Mouse (Mus musculus): ENCODE data around the gene Sell. TPM values are rescaled to one million over a fixed set of nuclear protein-coding genes. Genes with fewer than 3 reads are reported as not detected.

Gene Sell
- polyA plus RNA-seq, 1 experiment = 0.12 TPM

- DNase-seq (ENCODE audit: low read depth) = no peak
- TF ChIP-seq CTCF (IDR thresholded peaks at IDR 0.05; ENCODE audit: borderline replicate concordance, extremely low read depth, insufficient read depth, insufficient read length) = no peak
Observed at GRCm38 (mm10) chr1:164110591-164111329, 49.0 kb downstream of the Sell start.

GRCm38 (mm10) chr1:164114280-164114679 is 52.5 kb downstream of the Sell start:
- TF ChIP-seq CTCF (IDR thresholded peaks at IDR 0.05; ENCODE audit: borderline replicate concordance, extremely low read depth, insufficient read depth, insufficient read length) (no peak), POLR2A (IDR thresholded peaks at IDR 0.05; ENCODE audit: borderline replicate concordance, extremely low read depth, insufficient read depth, insufficient read length, poor library complexity, severe bottlenecking) (no peak)

GRCm38 (mm10) chr1:164114947-164115493 is 53.2 kb downstream of the Sell start, which contains the start of gene Selp:
TSS of gene Selp (plus strand) at chr1:164115264.
- TF ChIP-seq POLR2A (IDR thresholded peaks at IDR 0.05; ENCODE audit: borderline replicate concordance, extremely low read depth, insufficient read depth, insufficient read length, poor library complexity, severe bottlenecking) (no peak), CTCF (IDR thresholded peaks at IDR 0.05; ENCODE audit: borderline replicate concordance, extremely low read depth, insufficient read depth, insufficient read length) (no peak)
- no peak for DNase-seq (ENCODE audit: low read depth)

More at GRCm38 (mm10) chr1:164114280-164114679, 52.5 kb downstream of the Sell start:
- no peak for DNase-seq (ENCODE audit: low read depth)

DNA sequence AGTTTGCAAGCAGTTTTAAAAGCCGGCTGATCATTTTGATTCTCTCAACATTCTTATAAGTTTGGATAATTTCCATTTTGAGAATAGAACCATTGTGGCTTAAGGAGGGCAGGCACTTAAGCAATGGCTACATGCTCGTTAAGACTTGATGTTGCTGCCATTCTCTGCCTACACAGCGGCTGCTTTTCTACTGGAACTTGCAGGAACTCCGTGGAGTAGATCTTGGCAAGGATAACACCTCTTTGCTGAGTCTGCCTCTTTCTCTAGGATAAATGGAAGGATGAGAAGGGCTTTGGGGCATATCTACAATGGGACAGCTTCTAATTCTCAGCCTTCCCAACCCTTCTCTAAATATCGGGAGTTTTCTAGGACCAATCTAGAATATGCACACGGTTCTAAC is 53.9 kb downstream of the Sell start:
- peak; percentile 25 for DNase-seq (ENCODE audit: low read depth)
- no peak for TF ChIP-seq POLR2A (IDR thresholded peaks at IDR 0.05; ENCODE audit: borderline replicate concordance, extremely low read depth, insufficient read depth, insufficient read length, poor library complexity, severe bottlenecking)
- no peak for TF ChIP-seq CTCF (IDR thresholded peaks at IDR 0.05; ENCODE audit: borderline replicate concordance, extremely low read depth, insufficient read depth, insufficient read length)

DNA sequence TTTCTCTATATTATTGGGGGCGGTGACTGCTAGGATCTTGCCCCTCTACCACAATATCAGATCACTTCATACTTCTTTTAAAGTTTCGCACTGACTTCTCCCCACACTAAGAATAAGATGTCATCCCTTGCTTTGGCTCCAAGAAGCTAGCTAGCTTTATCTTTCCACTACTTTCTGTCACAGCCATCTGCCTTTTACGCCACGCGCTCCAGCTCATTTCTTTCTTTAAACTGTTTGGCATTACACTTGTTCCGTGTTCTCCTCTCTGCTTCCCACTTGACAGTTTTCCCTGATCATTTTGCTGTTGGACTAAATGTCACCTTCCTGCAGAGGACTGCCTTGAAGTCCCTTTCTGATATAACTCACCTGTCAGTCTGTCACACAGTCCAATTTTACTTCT is 56.1 kb downstream of the Sell start:
- no peak for DNase-seq (ENCODE audit: low read depth)
- TF ChIP-seq CTCF (IDR thresholded peaks at IDR 0.05; ENCODE audit: borderline replicate concordance, extremely low read depth, insufficient read depth, insufficient read length) = no peak
- TF ChIP-seq POLR2A (IDR thresholded peaks at IDR 0.05; ENCODE audit: borderline replicate concordance, extremely low read depth, insufficient read depth, insufficient read length, poor library complexity, severe bottlenecking) = no peak

- no peak for DNase-seq (ENCODE audit: low read depth)
- TF ChIP-seq POLR2A (IDR thresholded peaks at IDR 0.05; ENCODE audit: borderline replicate concordance, extremely low read depth, insufficient read depth, insufficient read length, poor library complexity, severe bottlenecking) (no peak), CTCF (IDR thresholded peaks at IDR 0.05; ENCODE audit: borderline replicate concordance, extremely low read depth, insufficient read depth, insufficient read length) (no peak)
Observed at GRCm38 (mm10) chr1:164119892-164120776, 58.4 kb downstream of the Sell start.

- no peak for DNase-seq (ENCODE audit: low read depth)
- TF ChIP-seq CTCF (IDR thresholded peaks at IDR 0.05; ENCODE audit: borderline replicate concordance, extremely low read depth, insufficient read depth, insufficient read length) (no peak), POLR2A (IDR thresholded peaks at IDR 0.05; ENCODE audit: borderline replicate concordance, extremely low read depth, insufficient read depth, insufficient read length, poor library complexity, severe bottlenecking) (no peak)
Observed at GRCm38 (mm10) chr1:164120777-164121158, 59.0 kb downstream of the Sell start.

DNA sequence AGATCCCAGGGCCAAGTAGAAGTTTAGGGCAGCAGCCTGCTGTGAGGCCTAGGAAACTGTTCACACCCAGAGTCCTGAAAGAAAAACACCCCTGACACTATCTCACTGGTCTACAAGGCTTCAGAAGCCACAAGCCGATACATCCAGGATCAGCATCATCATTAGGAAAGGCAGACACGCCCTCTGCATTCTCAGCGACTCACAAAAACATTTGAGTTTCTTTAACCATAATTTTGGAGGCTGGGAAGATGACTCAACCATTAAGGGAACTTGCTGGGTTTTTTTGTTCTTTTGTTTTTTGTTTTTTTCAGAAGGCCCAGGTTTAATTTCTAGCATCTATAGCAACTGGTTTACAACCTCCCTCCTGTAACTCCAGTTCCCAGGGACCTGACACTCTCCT is 62.1 kb downstream of the Sell start:
- TF ChIP-seq POLR2A (IDR thresholded peaks at IDR 0.05; ENCODE audit: borderline replicate concordance, extremely low read depth, insufficient read depth, insufficient read length, poor library complexity, severe bottlenecking) = no peak
- TF ChIP-seq CTCF (IDR thresholded peaks at IDR 0.05; ENCODE audit: borderline replicate concordance, extremely low read depth, insufficient read depth, insufficient read length) = no peak
- DNase-seq (ENCODE audit: low read depth) = no peak

DNA sequence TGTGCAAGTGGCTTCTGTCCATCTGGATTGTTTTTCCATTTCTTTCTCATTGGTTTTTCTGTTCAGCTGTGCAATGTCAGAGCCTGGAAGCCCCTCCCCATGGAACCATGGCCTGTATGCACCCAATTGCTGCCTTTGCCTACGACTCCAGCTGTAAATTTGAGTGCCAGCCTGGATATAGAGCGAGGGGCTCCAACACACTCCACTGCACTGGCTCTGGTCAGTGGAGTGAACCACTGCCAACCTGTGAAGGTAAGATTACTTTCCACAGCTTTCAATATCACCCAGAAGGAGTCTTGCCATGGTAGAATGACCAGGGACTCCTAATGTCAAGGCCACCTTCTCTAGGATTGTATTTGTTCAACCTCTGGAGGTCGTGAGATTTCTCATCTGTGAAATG is 68.2 kb downstream of the Sell start:
- no peak for DNase-seq (ENCODE audit: low read depth)
- no peak for TF ChIP-seq CTCF (IDR thresholded peaks at IDR 0.05; ENCODE audit: borderline replicate concordance, extremely low read depth, insufficient read depth, insufficient read length)
- TF ChIP-seq POLR2A (IDR thresholded peaks at IDR 0.05; ENCODE audit: borderline replicate concordance, extremely low read depth, insufficient read depth, insufficient read length, poor library complexity, severe bottlenecking) = no peak

GRCm38 (mm10) chr1:164132609-164133008 is 70.8 kb downstream of the Sell start:
- DNase-seq (ENCODE audit: low read depth) = peak; percentile 29
- TF ChIP-seq CTCF (IDR thresholded peaks at IDR 0.05; ENCODE audit: borderline replicate concordance, extremely low read depth, insufficient read depth, insufficient read length) (no peak), POLR2A (IDR thresholded peaks at IDR 0.05; ENCODE audit: borderline replicate concordance, extremely low read depth, insufficient read depth, insufficient read length, poor library complexity, severe bottlenecking) (no peak)

Other genes starting within 250 kb of the Sell start
- 17.2 and 18.2 TPM in 2 replicates for gene Scyl3, start 132.9 kb upstream of the Sell start, polyA plus RNA-seq (2012; rRNA removed)
- 8.2 and 13.0 TPM in 2 replicates for gene BC055324, start 67.2 kb upstream of the Sell start, polyA plus RNA-seq (2012; rRNA removed)
- gene Mettl18, start 67.1 kb upstream of the Sell start, polyA plus RNA-seq (2012; rRNA removed) = 3.0 and 3.5 TPM in 2 replicates
- 0.03 and 0.05 TPM in 2 replicates for gene Sele, start 13.7 kb upstream of the Sell start, polyA plus RNA-seq (2012; rRNA removed)
- not detected in 2 replicates for gene Selp, start 53.3 kb downstream of the Sell start, polyA plus RNA-seq (2012; rRNA removed)
- gene F5, start 89.9 kb downstream of the Sell start, polyA plus RNA-seq (2012; rRNA removed) = 0.16 and 0.36 TPM in 2 replicates
- 8.3 and 8.5 TPM in 2 replicates for gene Slc19a2, start 187.1 kb downstream of the Sell start, polyA plus RNA-seq (2012; rRNA removed)
- 8.9 and 13.0 TPM in 2 replicates for gene Ccdc181, start 213.6 kb downstream of the Sell start, polyA plus RNA-seq (2012; rRNA removed)
- 18.4 and 19.2 TPM in 2 replicates for gene Nme7, start 242.1 kb downstream of the Sell start, polyA plus RNA-seq (2012; rRNA removed)
- 10.7 and 12.3 TPM in 2 replicates for gene Blzf1, start 245.5 kb downstream of the Sell start, polyA plus RNA-seq (2012; rRNA removed)

Measured in brain, embryonic 14.5 days (tissue).